Mouse (Mus musculus): Measurements from ENCODE around the gene Fcrl6. TPM values are rescaled to one million over a fixed set of nuclear protein-coding genes. Genes with fewer than 3 reads are reported as not detected.

The Fcrl6 gene
- polyA plus RNA-seq, 1 experiment from 2014 or later = 0.25 TPM

- Histone ChIP-seq H3K9me3 (no peaks in the 10 kb centered on the region), H3K4me3 (0 out of 2 replicates have a peak overlapping the region, but pooled peaks have one; percentile 2), H3K36me3 (replicated peaks) (no peaks in the 10 kb centered on the region), H3K27ac (replicated peaks) (peak overlapping the region; percentile 78), H3K27me3 (replicated peaks; ENCODE audit: low read depth, poor library complexity, severe bottlenecking) (no peaks in the 10 kb centered on the region), H3K4me1 (peaks cover 28% of the 10 kb centered on the region)
- 38% methylated on average over 7 of the region's 7 CpGs for WGBS
- peak; percentile 72 for DNase-seq (ENCODE audit: low spot score)
Observed at GRCm38 (mm10) chr1:172629831-172630230, 27.5 kb upstream of the Fcrl6 start.

- 91% methylated on average over 3 of the region's 3 CpGs for WGBS
Observed at GRCm38 (mm10) chr1:172626306-172626705, 24.0 kb upstream of the Fcrl6 start.

DNA sequence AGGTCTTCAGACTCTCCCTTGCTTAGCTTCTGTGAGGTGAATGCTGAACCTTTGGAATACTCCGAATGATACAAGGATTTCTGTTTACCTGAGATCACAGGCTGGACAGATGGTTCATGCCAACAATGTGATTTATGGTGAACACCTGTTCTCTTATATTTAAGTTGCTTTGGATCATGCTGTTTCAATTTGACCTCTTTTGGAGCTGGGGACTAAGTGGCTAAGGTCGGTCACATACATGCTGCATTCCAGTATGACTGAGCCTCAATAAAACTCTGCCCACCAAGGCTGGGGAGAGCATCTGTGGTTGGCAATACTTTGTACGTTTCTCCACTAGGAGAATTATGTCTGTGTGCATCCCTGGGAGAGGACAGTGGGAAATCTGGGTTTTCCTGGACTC lies 21.7 kb upstream of the Fcrl6 start:
- Histone ChIP-seq H3K27me3 (replicated peaks; ENCODE audit: low read depth, poor library complexity, severe bottlenecking) (peaks cover 18% of the 10 kb centered on the region), H3K4me1 (peaks cover 2% of the 10 kb centered on the region), H3K4me3 (no peak overlapping the region), H3K36me3 (replicated peaks) (no peaks in the 10 kb centered on the region), H3K9me3 (no peaks in the 10 kb centered on the region), H3K27ac (replicated peaks) (no peak overlapping the region)
- DNase-seq (ENCODE audit: low spot score) = no peak
- WGBS = 80% methylated on average over 3 of the region's 3 CpGs

More at GRCm38 (mm10) chr1:172626306-172626705, 24.0 kb upstream of the Fcrl6 start:
- Histone ChIP-seq H3K27me3 (replicated peaks; ENCODE audit: low read depth, poor library complexity, severe bottlenecking) (peaks cover 10% of the 10 kb centered on the region; the same call in 1 of the 2 replicates), H3K27ac (replicated peaks) (no peak overlapping the region), H3K4me3 (no peak overlapping the region), H3K9me3 (no peaks in the 10 kb centered on the region), H3K4me1 (peaks cover 19% of the 10 kb centered on the region), H3K36me3 (replicated peaks) (no peaks in the 10 kb centered on the region)
- DNase-seq (ENCODE audit: low spot score) = no peak

GRCm38 (mm10) chr1:172623599-172623998 lies 21.2 kb upstream of the Fcrl6 start:
- Histone ChIP-seq H3K4me3 (no peak overlapping the region), H3K4me1 (no peaks in the 10 kb centered on the region), H3K36me3 (replicated peaks) (no peaks in the 10 kb centered on the region), H3K27ac (replicated peaks) (no peak overlapping the region), H3K9me3 (no peaks in the 10 kb centered on the region), H3K27me3 (replicated peaks; ENCODE audit: low read depth, poor library complexity, severe bottlenecking) (peaks cover 18% of the 10 kb centered on the region)
- WGBS = 70% methylated on average over 5 of the region's 5 CpGs
- no peak for DNase-seq (ENCODE audit: low spot score)

DNA sequence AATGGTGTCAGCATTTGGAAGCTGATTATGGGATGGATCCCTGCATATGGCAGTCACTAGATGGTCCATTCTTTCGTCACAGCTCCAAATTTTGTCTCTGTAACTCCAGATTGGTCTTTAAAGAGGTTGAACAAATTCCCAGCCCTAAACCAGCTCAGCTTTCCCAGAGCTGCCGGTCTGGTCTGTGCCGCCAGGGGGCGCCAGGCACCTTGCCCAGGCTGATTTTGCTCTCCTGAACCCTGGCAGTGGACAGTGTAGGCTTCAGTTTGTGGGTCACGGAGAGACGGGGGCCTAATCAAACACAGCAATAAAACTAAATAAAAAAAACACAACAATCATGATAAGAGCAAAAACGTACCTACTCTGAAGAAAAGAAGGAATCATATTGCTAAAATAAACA lies 16.9 kb upstream of the Fcrl6 start:
- Histone ChIP-seq H3K4me3 (no peak overlapping the region), H3K9me3 (no peaks in the 10 kb centered on the region), H3K36me3 (replicated peaks) (no peaks in the 10 kb centered on the region), H3K4me1 (peaks cover 22% of the 10 kb centered on the region), H3K27me3 (replicated peaks; ENCODE audit: low read depth, poor library complexity, severe bottlenecking) (peaks cover 27% of the 10 kb centered on the region), H3K27ac (replicated peaks) (no peak overlapping the region)
- WGBS = 12% methylated on average over 7 of the region's 7 CpGs
- DNase-seq (ENCODE audit: low spot score) = peak; percentile 82

DNA sequence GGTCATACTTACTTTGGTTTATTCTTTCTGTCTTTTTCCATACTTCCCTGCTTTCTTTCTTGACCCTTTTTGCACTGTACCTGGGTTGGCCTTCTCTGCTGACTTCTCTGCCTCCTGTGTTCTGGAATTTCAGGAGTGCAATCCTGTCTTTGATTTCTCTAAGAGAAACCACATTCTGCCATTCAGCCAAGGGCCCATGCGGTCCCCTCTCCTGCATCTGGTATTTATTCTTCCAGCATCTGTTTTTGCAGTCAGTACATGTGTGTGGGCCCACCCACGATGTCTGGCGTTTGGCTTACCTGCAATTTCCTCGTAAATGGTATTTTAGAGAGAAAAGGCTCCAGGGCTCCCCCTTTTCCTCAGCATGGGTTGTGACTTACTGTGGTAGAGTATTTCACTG lies 15.8 kb upstream of the Fcrl6 start:
- Histone ChIP-seq H3K27me3 (replicated peaks; ENCODE audit: low read depth, poor library complexity, severe bottlenecking) (peaks cover 27% of the 10 kb centered on the region), H3K4me3 (no peak overlapping the region), H3K36me3 (replicated peaks) (no peaks in the 10 kb centered on the region), H3K27ac (replicated peaks) (no peak overlapping the region), H3K9me3 (no peaks in the 10 kb centered on the region), H3K4me1 (peaks cover 22% of the 10 kb centered on the region)
- peak; percentile 72 for DNase-seq (ENCODE audit: low spot score)
- WGBS = 43% methylated on average over 4 of the region's 4 CpGs

DNA sequence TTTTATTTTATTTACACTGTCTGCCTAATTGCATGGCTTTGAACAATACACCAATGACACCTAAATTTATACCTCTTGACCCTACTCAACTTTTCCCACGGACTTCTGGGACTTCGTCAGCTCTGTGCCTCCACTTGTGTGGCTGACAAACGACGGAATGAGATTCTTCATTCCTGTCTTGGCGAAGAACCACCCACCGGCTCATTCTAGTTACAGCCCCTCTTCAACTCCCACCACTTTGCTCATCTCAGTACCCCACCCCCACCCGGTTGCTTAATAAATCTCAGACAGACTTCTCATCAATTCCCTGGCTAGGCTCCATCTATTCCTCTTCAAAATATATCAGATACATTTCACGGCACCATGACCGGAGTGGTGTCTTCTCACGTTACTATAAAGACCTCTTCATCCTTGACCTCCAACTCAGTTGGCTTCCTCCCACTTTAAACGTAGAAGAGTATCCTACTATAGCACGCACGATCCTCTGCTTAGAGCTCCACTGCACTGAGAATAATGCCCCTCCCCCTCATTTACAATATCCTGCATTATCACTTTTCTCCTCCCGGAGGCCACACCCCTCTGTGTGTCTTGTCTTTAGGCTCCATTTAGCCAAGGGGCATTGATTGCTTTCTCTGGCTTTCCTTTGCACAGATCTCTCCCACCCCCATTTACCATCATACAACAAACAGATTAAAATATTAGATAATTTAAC lies 15.2 kb upstream of the Fcrl6 start:
- H3K9me3 ChIP-seq = no peaks in the 10 kb centered on the region
- peaks cover 22% of the 10 kb centered on the region for H3K4me1 ChIP-seq
- no peaks in the 10 kb centered on the region for H3K36me3 ChIP-seq (replicated peaks)
- H3K27ac ChIP-seq (replicated peaks) = no peak overlapping the region
- H3K27me3 ChIP-seq (replicated peaks; ENCODE audit: low read depth, poor library complexity, severe bottlenecking) = peaks cover 22% of the 10 kb centered on the region
- 39% methylated on average over 14 of the region's 14 CpGs for WGBS
- DNase-seq (ENCODE audit: low spot score) = peak; percentile 18
- H3K4me3 ChIP-seq = peak overlapping the region; percentile 52

DNA sequence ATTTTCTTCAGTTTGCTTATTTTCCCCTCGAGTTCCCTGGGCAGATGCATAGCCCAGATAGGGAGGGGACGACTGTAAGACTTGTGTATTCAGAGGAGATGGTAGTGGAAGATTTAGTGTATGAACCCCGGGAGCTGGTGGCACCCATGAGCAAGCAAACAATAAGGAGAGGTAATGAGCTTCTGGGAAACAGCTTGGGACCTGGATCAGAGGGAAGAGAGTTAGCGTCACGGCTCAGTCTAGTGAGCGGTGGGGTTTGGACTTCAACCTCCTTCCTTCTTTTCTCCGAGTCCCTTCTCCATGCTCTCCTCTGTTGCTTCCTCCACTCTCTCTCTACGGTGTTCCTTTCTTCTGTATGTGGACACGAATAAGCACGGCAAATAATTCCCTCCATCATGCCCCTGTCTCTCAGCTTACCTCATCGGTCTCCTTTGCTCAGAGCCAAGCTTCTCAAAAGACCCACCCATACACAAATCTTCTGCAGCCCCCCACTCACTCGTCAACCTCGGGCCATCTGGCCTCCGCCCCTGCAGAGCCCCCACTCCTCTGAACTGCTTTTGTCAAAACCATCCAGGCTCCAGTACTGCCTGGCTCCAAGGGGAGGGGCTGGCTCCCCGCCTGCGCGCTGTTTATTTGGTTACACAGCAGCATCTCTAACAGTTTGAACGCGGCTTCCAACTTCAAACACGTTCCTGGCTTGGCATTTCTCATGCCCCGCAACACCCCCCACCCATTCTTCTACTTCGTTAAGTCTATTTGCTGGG lies 14.4 kb upstream of the Fcrl6 start:
- 24% methylated on average over 22 of the region's 22 CpGs for WGBS
- Histone ChIP-seq H3K36me3 (replicated peaks) (no peaks in the 10 kb centered on the region), H3K4me3 (peak overlapping the region; percentile 52), H3K4me1 (peaks cover 22% of the 10 kb centered on the region), H3K27ac (replicated peaks) (peak overlapping the region; percentile 77), H3K9me3 (no peaks in the 10 kb centered on the region), H3K27me3 (replicated peaks; ENCODE audit: low read depth, poor library complexity, severe bottlenecking) (peaks cover 18% of the 10 kb centered on the region; the same call in 1 of the 2 replicates)
- peak; percentile 47 for DNase-seq (ENCODE audit: low spot score)

GRCm38 (mm10) chr1:172615412-172615811 lies 13.1 kb upstream of the Fcrl6 start:
- WGBS = 78% methylated on average over 4 of the region's 4 CpGs
- H3K36me3 ChIP-seq (replicated peaks) = no peaks in the 10 kb centered on the region
- H3K27ac ChIP-seq (replicated peaks) = no peak overlapping the region
- peaks cover 11% of the 10 kb centered on the region; the same call in 1 of the 2 replicates for H3K27me3 ChIP-seq (replicated peaks; ENCODE audit: low read depth, poor library complexity, severe bottlenecking)
- H3K4me3 ChIP-seq = no peak overlapping the region
- H3K9me3 ChIP-seq = no peaks in the 10 kb centered on the region
- DNase-seq (ENCODE audit: low spot score) = no peak
- H3K4me1 ChIP-seq = peaks cover 22% of the 10 kb centered on the region

- Histone ChIP-seq H3K36me3 (replicated peaks) (no peaks in the 10 kb centered on the region), H3K27ac (replicated peaks) (no peak overlapping the region), H3K4me3 (no peak overlapping the region), H3K9me3 (no peaks in the 10 kb centered on the region), H3K27me3 (replicated peaks; ENCODE audit: low read depth, poor library complexity, severe bottlenecking) (peaks cover 9% of the 10 kb centered on the region; the same call in 1 of the 2 replicates), H3K4me1 (peaks cover 22% of the 10 kb centered on the region)
- WGBS = 87% methylated on average over 10 of the region's 10 CpGs
- no peak for DNase-seq (ENCODE audit: low spot score)
Observed at GRCm38 (mm10) chr1:172614654-172615053, 12.3 kb upstream of the Fcrl6 start.

GRCm38 (mm10) chr1:172612745-172613144 lies 10.4 kb upstream of the Fcrl6 start:
- Histone ChIP-seq H3K4me1 (peaks cover 15% of the 10 kb centered on the region), H3K36me3 (replicated peaks) (no peaks in the 10 kb centered on the region), H3K27ac (replicated peaks) (no peak overlapping the region), H3K9me3 (no peaks in the 10 kb centered on the region), H3K4me3 (no peak overlapping the region), H3K27me3 (replicated peaks; ENCODE audit: low read depth, poor library complexity, severe bottlenecking) (peaks cover 9% of the 10 kb centered on the region; the same call in 1 of the 2 replicates)
- WGBS = 52% methylated on average over 1 of the region's 1 CpGs
- no peak for DNase-seq (ENCODE audit: low spot score)

DNA sequence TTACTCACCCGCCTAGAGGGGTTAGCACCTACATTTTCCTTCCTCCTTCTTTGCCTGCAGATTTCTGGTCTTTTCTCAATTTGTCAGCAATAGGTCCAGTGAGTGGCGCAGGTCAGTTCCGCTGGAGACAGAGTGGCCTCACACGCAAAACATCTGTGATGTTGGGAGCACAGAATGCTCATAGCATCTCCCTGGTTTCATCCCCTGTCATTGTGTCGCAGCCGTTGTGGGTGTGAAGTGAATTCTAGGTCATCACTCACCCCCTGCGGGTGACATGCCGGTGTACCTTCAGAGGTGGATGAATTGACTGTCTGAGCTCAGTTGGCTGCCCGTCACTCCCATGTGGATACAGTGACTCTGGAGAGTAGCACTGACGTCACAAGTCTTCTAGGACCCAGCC lies 9.0 kb upstream of the Fcrl6 start:
- peaks cover 9% of the 10 kb centered on the region; the same call in 1 of the 2 replicates for H3K27me3 ChIP-seq (replicated peaks; ENCODE audit: low read depth, poor library complexity, severe bottlenecking)
- 88% methylated on average over 10 of the region's 10 CpGs for WGBS
- H3K27ac ChIP-seq (replicated peaks) = no peak overlapping the region
- no peak overlapping the region for H3K4me3 ChIP-seq
- H3K36me3 ChIP-seq (replicated peaks) = no peaks in the 10 kb centered on the region
- DNase-seq (ENCODE audit: low spot score) = no peak
- H3K9me3 ChIP-seq = no peaks in the 10 kb centered on the region
- H3K4me1 ChIP-seq = peaks cover under 1% of the 10 kb centered on the region; the same call in 1 of the 2 replicates

- Histone ChIP-seq H3K9me3 (no peaks in the 10 kb centered on the region), H3K27me3 (replicated peaks; ENCODE audit: low read depth, poor library complexity, severe bottlenecking) (no peaks in the 10 kb centered on the region; the same call in 1 of the 2 replicates), H3K27ac (replicated peaks) (no peak overlapping the region), H3K36me3 (replicated peaks) (no peaks in the 10 kb centered on the region), H3K4me1 (no peaks in the 10 kb centered on the region), H3K4me3 (no peak overlapping the region)
- peak; percentile 67 for DNase-seq (ENCODE audit: low spot score)
Observed at GRCm38 (mm10) chr1:172594495-172594894, 7.9 kb downstream of the Fcrl6 start.
